Mouse (Mus musculus) liver, embryonic 13.5 days (tissue): ENCODE data around the gene Phgdh. TPM values are rescaled to one million over a fixed set of nuclear protein-coding genes. Genes with fewer than 3 reads are reported as not detected.
A peak's percentile ranks its signal among the peaks of the same experiment; 100 is the strongest.

Source experiments
- ATAC-seq: fragments of 200-750 bp; cut with Nextera tagmentation; 2 replicates; pipeline ENCODE4 v1.8.0; 2017; ENCODE audit warnings: low read depth, mild to moderate bottlenecking, moderate number of reproducible peaks, moderate library complexity
- DNase-seq: peaks from one replicate; pipeline ENCODE4 v3.0.0; 2022
- H3K27ac ChIP-seq: fragments of 300-500 bp; sonication (generic); 2 replicates; pipeline ENCODE4 v1.5.1; 2015; ENCODE audit warnings: moderate library complexity, mild to moderate bottlenecking, inconsistent platforms
- H3K27me3 ChIP-seq: fragments of 300-500 bp; sonication (generic); 2 replicates; pipeline ENCODE4 v1.6.1; 2015; ENCODE audit warnings: mild to moderate bottlenecking, inconsistent platforms
- H3K36me3 ChIP-seq: fragments of 300-500 bp; sonication (generic); 2 replicates; pipeline ENCODE4 v1.6.1; 2015; ENCODE audit warnings: mild to moderate bottlenecking, inconsistent platforms
- H3K4me1 ChIP-seq: fragments of 300-500 bp; sonication (generic); replicated peaks from 2 replicates; pipeline ENCODE4 v1.6.1; 2015; ENCODE audit warnings: inconsistent platforms
- H3K4me2 ChIP-seq: fragments of 300-500 bp; sonication (generic); 2 replicates; pipeline ENCODE4 v1.6.1; 2015; ENCODE audit warnings: inconsistent platforms, mild to moderate bottlenecking, moderate library complexity
- H3K4me3 ChIP-seq: fragments of 300-500 bp; sonication (generic); replicated peaks from 2 replicates; pipeline ENCODE4 v1.5.1; 2015; ENCODE audit warnings: mild to moderate bottlenecking, inconsistent platforms
- H3K9ac ChIP-seq: fragments of 300-500 bp; sonication (generic); 2 replicates; pipeline ENCODE4 v1.6.1; 2015; ENCODE audit warnings: mild to moderate bottlenecking, inconsistent platforms
- H3K9me3 ChIP-seq: fragments of 300-500 bp; sonication (generic); replicated peaks from 2 replicates; pipeline ENCODE4 v1.6.1; 2016; ENCODE audit warnings: inconsistent platforms
- WGBS: fragments of 180-500 bp; shearing (Covaris S2); methylation state at CpG from one replicate; pipeline ENCODE4 v1.1.7; 2015; ENCODE audit not compliant: insufficient replicate concordance; 5-methylcytosine and 5-hydroxymethylcytosine counted together
- polyA plus RNA-seq: library from polyadenylated mRNA; unstranded; fragments of >200 nt; fragmentation: Nextera tagmentation; extraction: Ambion mirVana; gene quantifications from 2 replicates; pipeline ENCODE4 v1.2.1, GENCODE M21; 2015

Gene Phgdh
- polyA plus RNA-seq, 1 experiment from 2014 or later = 305 TPM

DNA sequence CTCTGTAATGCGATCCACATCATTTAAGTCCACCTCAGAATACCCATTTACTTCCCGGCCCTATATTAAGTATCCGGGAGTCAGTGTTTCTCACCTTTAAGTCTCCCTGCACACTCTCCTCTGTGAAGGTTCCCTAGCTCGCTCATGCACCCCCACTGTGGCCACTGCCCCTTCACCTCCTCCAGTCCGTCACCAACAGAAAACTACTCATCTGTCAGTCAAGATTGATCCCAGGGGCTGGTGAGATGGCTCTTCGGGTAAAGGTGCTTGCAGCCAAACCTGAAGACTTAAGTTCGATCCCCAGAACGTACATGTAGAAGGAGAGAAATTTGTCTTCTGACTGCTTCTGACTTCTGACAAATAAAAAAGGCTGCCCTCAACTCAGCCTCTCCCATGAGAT is 57.4 kb downstream of the Phgdh start:
- no peak overlapping the region for H3K4me2 ChIP-seq
- H3K27ac ChIP-seq = no peak overlapping the region
- peaks cover 20% of the 10 kb centered on the region for H3K4me1 ChIP-seq
- no peaks in the 10 kb centered on the region for H3K27me3 ChIP-seq
- H3K9me3 ChIP-seq = no peaks in the 10 kb centered on the region
- 84% methylated on average over 8 of the region's 8 CpGs for WGBS
- H3K36me3 ChIP-seq = no peaks in the 10 kb centered on the region
- no peak overlapping the region for H3K4me3 ChIP-seq
- H3K9ac ChIP-seq = no peak overlapping the region
- ATAC-seq (no peak), DNase-seq (no peak)

DNA sequence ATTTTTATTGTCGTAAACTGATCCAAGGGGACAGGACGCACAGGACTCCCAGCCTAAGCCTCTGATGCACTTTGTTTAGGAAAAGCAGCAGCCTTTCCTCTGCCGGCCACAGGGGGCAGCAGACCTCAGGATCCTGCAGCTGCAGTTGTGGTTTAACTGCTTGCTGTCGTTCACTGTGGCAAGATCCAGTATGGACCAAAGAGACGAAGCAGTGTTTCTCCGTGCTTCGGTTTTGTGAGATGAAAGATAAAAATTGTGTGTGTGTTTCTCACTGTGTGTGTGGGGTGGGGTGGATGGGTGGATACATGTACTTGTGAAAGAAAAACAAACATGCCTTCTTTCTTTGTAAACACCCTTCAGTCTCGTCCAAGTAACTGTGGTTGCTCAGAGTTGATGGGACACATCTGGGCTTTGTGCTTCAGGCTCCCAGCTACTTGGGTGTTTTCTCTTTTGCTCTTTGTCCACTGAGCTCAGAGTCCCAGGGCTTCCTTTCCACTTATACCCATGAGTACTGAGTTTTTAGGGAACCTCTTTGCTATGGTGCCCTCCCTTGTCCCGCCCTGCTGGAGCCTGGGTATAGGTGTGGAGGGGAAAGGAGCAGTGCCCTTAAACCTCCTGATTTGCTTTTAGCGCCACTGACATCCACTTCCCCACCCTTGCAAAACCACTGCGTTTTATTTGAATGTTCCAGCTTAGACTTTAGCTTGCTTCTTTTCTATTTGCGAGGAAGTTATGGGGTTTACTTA is 58.7 kb downstream of the Phgdh start:
- peak overlapping the region; percentile 46 for H3K4me2 ChIP-seq
- ATAC-seq (0 out of 2 replicates have a peak, but pooled peaks have one; percentile 20), DNase-seq (no peak)
- peaks cover 20% of the 10 kb centered on the region for H3K4me1 ChIP-seq
- no peaks in the 10 kb centered on the region for H3K36me3 ChIP-seq
- WGBS = 27% methylated on average over 12 of the region's 12 CpGs
- no peak overlapping the region; the same call in none of the 2 replicates for H3K27ac ChIP-seq
- peak overlapping the region; percentile 26; the same call in 1 of the 2 replicates for H3K9ac ChIP-seq
- H3K9me3 ChIP-seq = no peaks in the 10 kb centered on the region
- no peaks in the 10 kb centered on the region for H3K27me3 ChIP-seq
- H3K4me3 ChIP-seq = peak overlapping the region; percentile 33

DNA sequence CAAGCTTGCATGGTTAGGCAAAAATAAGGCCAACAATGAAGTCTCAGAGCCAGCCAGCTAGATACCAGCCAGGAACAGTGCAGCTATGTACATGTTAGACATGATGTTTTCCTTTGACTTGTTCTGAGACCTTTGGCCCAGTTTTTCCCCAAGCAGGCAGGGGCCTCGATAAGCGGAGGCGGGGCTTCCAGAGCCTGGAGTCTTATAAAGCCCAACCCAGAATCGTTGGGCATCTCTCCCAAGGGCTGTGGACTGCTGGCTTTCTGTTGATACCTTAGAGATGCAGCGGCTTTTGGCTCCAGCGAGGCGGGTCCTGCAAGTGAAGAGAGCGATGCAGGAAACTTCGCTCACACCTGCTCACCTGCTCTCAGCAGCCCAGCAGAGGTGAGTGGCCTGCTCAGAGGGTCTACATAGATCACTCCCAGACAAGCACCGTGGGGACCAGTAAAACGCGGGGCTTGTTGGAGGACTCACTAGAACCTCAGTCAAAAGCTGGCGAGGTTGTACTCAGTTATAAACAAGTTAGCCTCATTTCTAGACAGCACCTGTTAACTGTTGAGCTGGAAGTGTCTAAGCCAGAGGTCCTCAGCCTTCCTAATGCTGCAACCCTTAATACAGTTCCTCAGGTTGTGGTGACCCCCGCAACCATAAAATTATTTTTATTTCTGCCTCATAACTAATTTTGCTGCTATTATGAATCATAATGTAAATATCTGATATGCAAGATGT is 59.4 kb downstream of the Phgdh start, which contains the start of gene Hmgcs2:
Gene Hmgcs2 (plus strand): TSS at position 232 of the 729 bp plus-strand sequence.
- 45% methylated on average over 14 of the region's 14 CpGs for WGBS
- Histone ChIP-seq H3K9me3 (no peaks in the 10 kb centered on the region), H3K4me2 (peak within 1 kb of the TSS; percentile 46), H3K27ac (no peak within 1 kb of the TSS; the same call in none of the 2 replicates), H3K9ac (peak within 1 kb of the TSS; percentile 26; the same call in 1 of the 2 replicates), H3K36me3 (no peaks in the 10 kb centered on the region), H3K4me3 (peak within 1 kb of the TSS; percentile 33), H3K27me3 (no peaks in the 10 kb centered on the region), H3K4me1 (peaks cover 20% of the 10 kb centered on the region)
- ATAC-seq (peak; percentile 67), DNase-seq (peak; percentile 23)

DNA sequence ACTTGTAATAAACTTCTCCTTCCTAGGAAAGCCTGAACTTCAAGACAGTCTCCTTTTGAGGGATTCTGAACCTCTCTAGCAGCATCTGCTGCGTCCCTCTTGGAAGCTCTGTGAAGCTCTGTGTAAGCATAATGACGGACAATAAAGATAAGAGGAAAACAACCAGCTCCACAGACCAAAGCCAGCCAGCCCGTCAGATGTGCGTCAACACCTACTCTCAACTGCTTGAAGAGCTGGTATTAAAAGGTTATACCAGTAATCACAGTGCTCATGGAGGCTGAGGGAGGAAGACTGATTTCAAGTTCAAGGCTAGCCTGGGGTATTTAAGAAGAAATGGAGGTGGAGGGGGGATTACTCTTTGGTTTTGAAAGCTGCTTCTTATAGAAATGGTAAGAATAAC is 60.1 kb downstream of the Phgdh start:
- 25% methylated on average over 4 of the region's 4 CpGs for WGBS
- no peaks in the 10 kb centered on the region for H3K9me3 ChIP-seq
- no peak overlapping the region for H3K4me2 ChIP-seq

DNA sequence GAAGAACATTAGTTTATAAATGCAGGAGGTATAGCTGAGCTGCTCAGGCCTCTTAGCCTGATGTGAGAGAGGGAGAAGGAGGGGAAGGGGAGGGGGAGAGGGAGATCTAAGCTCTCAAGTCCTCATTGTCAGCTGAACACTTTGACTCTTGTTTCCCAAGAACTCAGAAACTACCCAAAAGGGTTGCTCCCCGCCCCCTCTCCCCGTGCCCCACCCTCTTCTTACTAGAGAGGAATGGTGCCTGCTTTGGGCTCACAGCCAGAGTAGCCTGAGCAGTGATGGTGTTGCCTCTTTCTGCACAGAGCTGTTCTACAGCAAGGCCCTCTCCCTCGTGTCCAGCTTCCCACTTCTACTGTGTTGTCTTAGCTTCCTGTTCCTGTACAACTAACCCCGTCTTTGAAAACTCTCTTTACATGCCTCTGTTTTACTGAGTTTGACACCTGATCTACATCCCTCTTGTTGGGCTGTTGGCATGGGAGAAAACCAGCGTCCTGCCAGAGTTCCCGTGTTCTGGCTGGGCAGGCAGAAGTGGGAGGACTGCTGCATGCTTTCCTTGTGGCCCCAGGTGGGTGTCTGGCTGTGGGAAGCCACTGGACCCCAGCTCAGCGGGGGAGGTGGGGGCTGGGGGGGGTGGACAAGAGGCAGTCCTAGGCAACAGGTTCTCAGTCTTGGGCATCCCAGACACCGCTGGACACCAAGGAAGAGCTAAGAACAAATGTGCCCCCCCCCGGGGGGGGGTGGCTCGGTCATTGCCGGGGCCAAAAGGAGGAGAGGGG is 66.0 kb downstream of the Phgdh start:
- DNase-seq = no peak
- Histone ChIP-seq H3K9me3 (no peaks in the 10 kb centered on the region), H3K27ac (no peak overlapping the region), H3K27me3 (no peaks in the 10 kb centered on the region), H3K4me3 (no peak overlapping the region), H3K36me3 (no peaks in the 10 kb centered on the region), H3K4me2 (no peak overlapping the region), H3K9ac (no peak overlapping the region), H3K4me1 (peaks cover 15% of the 10 kb centered on the region)
- ATAC-seq = no peak
- WGBS = 55% methylated on average over 11 of the region's 11 CpGs

More for the DNA sequence above, 60.1 kb downstream of the Phgdh start:
- no peak for DNase-seq
- H3K27ac ChIP-seq = no peak overlapping the region
- H3K4me1 ChIP-seq = peaks cover 25% of the 10 kb centered on the region
- H3K4me3 ChIP-seq = no peak overlapping the region
- no peaks in the 10 kb centered on the region for H3K36me3 ChIP-seq
- H3K9ac ChIP-seq = no peak overlapping the region
- no peak for ATAC-seq
- no peaks in the 10 kb centered on the region for H3K27me3 ChIP-seq

DNA sequence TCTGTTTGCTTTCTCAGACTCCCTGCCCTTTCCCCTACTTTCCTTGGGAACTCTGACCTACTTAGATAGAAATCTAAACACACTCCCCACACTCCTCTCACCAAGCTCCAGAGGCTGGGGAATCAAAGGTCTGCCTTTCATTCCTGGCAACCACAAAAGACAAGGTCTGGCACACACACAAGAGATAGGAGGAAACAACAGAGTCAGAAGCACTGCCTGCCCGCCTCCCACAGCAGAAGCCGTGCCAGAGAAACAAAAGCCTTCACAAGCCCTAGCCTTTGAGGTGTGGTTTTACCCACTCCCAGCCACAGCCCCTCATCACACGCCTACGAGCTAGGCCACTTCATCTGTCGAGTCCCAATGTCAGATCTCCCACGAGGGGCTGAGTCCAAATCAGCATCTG is 72.5 kb downstream of the Phgdh start:
- peaks cover 12% of the 10 kb centered on the region for H3K4me1 ChIP-seq
- H3K9ac ChIP-seq = no peak overlapping the region
- WGBS = 41% methylated on average over 6 of the region's 6 CpGs
- DNase-seq (no peak), ATAC-seq (0 out of 2 replicates have a peak, but pooled peaks have one; percentile 48)
- no peaks in the 10 kb centered on the region for H3K27me3 ChIP-seq
- no peak overlapping the region for H3K4me3 ChIP-seq
- no peaks in the 10 kb centered on the region for H3K36me3 ChIP-seq
- no peaks in the 10 kb centered on the region for H3K9me3 ChIP-seq
- H3K27ac ChIP-seq = peak overlapping the region; percentile 63
- no peak overlapping the region for H3K4me2 ChIP-seq

Other genes with a start within 250 kb of the Phgdh start
- gene Adam30, start 179.4 kb downstream of the Phgdh start, polyA plus RNA-seq = not detected in 2 replicates
- not detected in 2 replicates for gene Reg4, start 117.8 kb downstream of the Phgdh start, polyA plus RNA-seq
- 41.9 and 42.6 TPM in 2 replicates for gene Hmgcs2, start 59.6 kb downstream of the Phgdh start, polyA plus RNA-seq
- gene Zfp697, start 42.5 kb upstream of the Phgdh start, polyA plus RNA-seq = 2.0 and 2.8 TPM in 2 replicates
- gene Gm4450, start 117.1 kb upstream of the Phgdh start, polyA plus RNA-seq = not detected in 2 replicates
- 0.17 and 0.31 TPM in 2 replicates for gene Hsd3b4, start 170.5 kb upstream of the Phgdh start, polyA plus RNA-seq
- 0.17 and 0.31 TPM in 2 replicates for gene Gm10681, start 248.8 kb upstream of the Phgdh start, polyA plus RNA-seq